Mouse (Mus musculus) fat pad, adult 2 months (tissue): ENCODE results near the gene Cdc73.
"Not testable (repeated sequence)": the region's sequence is repeated elsewhere in the genome, so short reads cannot be mapped to it uniquely, and the experiment has no call there.

ENCODE experiments used
- DNase-seq: peaks from one replicate; pipeline ENCODE4 v3.0.0-alpha.2; 2011; ENCODE audit warnings: low read depth, low spot score; ENCODE audit errors: extremely low read depth

Cdc73 gene

DNA sequence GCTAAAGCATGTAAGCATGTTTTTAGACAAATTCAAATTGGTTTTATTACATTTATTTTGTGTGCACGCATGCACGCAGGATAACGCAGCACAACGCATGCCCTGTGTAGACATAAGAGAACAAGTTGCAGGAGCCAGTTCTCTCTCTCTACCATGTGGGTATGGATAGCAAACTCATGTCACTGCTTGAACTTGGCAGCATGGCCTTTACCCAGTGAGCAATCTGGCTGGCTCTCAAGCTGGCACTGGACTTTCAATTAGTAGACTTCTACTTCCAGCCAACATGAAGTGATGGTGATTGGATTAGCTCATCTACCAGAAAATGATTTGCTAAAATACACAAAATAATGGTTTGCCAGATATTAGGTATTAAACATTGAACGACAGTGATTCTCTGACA, 21.6 kb downstream of the Cdc73 start:
- peak; percentile 67 for DNase-seq

DNA sequence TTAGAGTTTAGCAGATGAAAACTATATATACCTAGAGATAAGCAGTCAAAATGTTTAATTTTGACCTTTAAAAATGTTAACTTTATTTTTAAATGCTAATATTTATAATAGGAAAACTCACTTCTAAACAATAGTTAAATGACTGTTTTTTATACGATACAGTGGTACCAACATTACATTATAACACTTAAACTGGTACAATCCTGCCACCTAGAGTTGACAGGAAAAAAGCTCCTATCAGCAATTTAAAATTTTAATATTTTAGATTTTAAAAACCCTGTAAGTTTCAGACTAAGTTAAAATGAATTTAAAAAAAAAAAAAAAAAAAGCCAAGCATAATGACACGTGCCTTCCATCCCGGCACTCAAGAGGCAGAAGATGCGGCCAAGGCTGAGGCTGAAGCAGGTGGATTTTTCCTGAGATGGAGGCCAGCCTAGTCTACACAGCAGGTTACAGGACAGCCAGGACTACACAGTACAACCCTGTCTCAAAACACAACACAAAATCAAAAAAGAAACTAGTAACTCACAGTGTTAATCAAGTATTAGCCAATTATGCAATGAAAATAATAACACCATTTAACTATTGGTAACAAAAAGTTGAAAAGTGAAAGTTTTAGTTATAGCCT, 26.8 kb downstream of the Cdc73 start:
- DNase-seq = no peak

DNA sequence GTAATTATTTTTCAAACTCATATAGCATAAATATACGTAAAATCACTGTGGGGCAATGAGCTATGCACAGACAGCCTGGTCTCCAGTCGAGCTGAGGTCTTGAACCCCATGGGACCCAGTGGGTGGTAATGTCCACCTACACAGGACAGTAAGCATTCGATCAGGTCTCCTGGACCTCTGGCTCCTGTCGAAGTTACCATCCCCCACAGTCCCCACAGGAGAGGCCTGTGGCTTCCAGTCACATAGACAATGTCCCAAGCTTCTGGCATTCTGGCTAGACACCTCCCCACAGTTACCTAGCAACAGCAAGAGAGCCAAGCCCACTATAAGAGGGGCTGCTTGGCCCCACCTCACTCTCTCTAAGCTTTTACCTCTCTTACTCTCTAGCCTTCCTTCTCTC, 37.9 kb downstream of the Cdc73 start:
- DNase-seq = not testable (repeated sequence)

DNA sequence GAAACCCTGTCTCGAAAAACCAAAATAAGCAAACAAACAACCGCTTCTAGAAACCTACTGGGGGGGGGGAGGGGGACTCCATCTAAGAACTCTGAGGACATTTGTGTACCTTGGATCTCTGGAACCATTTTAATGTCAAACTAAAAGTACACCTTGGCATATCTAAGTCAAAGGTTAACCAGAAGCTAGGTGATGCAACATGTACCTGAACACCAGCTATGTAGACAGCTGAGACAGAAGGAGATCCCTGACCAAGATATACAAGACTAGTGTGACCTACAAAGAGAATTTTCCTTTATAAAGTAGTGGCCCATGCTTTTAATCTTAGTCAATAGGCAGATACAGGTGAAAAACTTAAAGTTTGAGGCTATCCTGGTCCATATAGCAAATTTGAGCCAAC, 39.5 kb downstream of the Cdc73 start:
- no peak for DNase-seq

DNA sequence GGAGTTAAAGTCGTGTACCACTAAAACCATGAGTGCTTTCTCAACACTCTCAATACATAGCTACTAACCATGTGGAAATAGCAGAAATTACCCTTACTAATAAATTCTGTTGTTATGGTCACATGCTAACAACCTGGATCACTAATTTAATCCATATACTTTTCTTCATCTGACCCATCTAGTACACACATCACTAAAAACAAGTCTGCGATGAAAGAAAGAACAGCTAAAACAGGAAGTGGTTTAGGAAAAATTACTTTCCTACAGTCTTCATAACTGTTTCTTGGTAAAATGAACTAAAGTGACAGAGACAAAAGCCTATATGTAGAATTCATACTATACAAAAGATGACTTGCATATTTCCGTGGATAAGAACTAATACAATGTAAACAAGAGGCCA, 49.0 kb downstream of the Cdc73 start:
- no peak for DNase-seq

DNA sequence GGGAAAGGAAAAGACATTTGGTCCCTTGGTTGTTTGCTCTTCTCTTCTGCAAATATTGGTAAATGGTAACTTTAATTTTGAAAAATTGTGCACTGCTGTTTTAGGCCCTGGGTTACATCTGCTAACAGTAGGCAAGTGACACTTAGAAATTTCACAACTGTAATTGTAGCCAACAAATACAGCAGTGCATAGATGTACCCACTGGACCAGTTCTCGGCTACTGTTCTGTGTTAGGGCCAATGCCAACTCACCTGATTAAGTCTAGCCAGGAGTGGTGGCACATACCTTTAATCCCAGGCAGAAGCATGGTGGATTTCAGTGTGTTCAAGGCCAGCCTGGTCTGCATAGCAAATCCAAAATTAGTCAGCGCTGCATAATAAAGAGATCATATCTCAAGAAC, 52.4 kb downstream of the Cdc73 start:
- DNase-seq = peak; percentile 79

DNA sequence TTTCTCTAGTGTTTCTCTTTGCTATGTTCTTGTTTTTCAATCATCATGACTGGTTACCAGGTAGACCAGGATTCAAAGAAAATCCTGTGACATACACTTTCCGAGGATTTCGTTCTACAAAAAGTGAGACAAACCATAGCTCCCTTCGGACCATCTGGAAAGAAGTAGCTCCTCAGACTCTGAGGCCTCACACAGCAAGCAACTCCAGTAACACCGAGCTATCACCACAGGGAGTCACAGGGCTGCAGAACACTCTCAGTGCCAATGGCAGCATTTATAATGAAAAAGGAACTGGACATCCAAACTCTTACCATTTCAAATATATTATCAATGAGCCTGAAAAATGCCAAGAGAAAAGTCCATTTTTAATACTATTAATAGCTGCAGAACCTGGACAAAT, 56.5 kb downstream of the Cdc73 start:
- DNase-seq = no peak

DNA sequence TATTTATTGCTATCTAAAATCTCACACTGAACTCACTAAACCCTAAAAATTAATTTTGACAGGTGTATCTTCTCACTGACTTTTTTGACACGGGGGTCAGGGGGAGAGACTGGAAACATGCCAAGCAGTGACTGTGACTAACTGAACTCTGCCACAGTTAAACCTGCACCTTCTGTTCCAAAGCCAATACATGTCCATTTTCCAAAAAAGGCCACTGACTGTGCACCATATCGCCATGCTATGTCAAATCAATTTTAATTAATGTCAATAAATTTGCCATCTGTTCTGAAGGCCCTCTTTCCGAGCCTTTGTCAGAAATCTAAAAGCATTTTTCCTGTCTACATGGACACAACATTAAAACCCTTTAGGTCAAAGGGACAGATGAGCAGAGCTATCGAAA, 57.3 kb downstream of the Cdc73 start:
- DNase-seq = no peak

DNA sequence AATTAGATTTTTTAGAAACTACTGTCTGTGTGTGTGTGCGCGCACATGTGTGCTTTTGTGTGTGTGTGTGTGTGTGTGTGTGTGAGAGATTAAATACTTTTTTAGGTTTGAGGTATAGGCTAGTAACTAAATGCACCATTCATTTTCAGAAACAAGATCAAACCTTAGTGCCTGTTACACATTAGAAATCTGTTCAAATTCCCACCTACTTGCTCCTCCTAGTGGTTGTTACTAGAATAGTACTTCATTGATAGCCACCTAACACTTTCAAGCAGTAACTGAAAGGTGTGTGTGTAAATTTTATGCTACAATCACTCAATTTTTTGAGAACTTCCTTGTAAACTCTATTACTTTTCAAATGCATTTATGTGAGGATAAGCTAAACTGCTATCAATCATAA, 58.5 kb downstream of the Cdc73 start:
- no peak for DNase-seq

DNA sequence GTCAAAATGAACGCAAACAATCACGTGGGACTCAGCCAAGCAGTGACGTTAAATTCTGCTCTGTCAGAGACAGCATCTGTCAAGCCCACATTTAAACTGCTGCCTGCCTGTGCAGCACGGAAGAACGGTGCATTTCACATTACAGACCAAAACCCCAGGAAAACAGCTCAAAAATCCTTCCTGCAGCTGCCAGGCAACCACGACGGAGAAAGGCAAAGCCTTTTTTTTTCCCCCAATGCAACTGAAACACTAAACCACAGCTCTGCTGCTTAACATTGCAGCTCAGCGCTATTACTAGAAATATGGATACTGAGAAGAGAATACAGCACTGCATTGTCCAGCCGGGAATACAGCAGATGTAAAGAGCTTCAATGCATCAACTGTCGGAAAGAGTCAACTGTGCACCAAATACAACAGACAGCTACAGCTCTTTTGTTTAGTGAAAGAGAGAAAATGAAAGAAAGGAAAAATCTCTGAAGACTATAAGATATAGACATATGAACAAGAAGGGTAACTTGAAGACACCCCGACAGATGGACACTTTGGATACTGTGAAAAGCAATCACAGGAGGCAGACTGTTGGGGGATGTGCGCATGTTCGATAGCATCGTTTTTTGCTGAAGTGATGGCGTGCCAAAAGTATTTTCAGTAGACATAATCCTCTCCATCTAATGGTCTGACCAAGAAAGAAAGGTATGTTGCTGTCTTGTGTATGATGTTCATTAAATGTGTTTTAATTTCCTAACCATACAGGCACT, 61.9 kb downstream of the Cdc73 start, which contains the start of gene B3galt2:
B3galt2 (plus strand) TSS at position 15 of the 758 bp plus-strand sequence.
- DNase-seq = no peak

DNA sequence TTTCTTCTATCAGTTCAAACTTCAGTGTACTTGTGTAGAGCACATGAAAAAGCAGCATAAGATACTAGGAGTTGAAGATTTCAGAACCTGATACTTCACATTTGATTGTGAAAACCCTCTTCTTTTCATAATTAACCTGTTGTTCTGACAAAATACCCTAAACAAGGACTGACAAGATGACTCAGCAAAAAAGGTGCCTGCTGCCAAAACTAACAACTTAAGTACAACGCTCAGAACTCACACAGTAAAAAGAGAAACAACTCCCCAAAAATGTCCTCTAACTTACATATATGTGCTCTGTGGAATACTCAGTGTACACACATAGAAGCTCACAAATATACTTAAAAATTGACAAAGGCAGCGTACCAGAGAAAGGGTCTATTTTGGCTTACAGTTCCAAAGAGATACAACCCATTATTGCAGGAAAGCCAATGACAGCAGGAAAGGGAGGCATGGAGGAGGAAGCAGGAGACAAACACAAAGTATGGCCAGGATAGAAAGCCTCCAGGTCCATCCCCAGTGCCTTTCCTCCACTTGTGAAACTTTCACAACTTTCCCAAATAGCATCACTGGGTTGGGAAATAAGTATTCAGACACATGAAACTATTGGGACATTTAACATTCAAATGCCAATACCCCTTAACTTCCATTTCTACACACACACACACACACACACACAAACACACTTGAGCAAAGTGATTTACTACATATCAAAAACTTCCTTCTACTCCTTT, 69.7 kb downstream of the Cdc73 start:
- peak; percentile 80 for DNase-seq

DNA sequence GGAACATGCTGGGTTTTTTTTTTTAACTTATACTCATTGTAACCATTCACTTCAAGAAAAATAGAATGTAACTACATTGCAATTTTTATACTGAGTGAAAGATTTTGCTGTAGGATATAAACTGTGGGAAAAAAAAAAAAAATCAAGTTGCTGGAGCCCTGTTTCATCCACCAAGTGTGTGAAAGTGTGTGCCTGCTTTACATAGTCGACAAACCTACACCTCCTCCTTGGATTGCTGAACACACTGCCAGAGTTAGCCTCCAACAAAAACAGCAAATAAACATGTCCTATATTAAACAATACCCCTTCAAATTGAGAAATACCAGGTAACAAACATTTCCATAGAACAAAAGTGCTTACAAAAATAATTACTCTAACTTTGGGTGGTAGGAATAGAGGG, 70.3 kb downstream of the Cdc73 start:
- DNase-seq = peak; percentile 65

DNA sequence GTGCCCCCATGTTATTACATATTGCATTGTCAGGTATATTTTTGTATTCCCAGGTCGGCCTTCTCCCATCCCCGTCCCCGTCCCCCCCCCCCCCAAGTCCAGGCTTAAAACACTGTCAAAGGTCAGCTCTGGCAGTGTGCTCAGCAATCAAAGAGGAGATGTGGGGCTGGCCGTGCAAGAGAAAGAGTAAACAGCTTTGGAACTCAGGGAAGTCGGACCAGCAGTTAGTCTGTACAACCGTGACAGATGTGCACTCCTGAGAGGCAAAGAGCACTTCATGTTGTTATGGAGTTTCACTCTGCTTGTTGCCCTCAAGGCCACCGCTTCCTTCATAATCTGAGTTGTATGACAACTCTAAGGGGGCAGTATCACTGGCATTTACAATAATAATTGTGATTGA, 71.4 kb downstream of the Cdc73 start:
- DNase-seq = no peak

DNA sequence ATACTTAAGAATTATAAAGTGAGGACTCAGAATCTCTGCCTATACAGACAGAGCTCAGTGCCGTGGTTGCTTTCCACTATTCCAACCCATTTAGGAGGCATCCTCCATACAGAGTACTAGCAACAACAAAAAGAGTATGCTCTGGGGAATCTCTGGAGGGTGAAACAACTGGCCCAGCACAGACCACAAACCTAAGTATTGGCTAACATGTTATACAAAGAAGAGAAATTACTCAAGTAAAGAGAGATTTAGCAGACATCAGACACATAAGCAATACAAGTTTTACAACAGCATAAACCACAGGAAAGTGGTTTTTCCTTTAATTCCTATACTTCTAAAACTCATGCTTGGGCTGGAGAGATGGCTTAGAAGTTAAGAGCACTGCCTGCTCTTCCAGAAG, 80.1 kb downstream of the Cdc73 start:
- no peak for DNase-seq

DNA sequence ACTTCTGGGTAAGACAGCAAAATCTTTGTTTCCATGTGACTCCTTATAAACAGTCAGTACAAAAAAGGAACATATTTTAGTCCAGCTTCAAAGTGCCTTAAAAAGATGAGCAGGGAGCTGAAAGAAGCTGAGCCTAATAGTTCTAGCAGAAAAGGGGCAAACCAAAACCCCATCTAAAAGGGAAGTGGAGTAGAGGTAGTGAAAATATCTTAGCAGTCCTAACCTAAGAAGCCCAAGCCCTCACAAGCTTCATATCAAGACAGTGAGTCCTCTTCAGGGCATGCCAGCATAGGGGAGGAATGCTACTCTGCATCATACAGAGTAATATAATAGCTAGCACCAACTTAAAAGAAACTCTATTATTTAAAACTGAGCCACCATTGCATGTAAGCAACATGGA, 80.8 kb downstream of the Cdc73 start:
- DNase-seq = no peak

DNA sequence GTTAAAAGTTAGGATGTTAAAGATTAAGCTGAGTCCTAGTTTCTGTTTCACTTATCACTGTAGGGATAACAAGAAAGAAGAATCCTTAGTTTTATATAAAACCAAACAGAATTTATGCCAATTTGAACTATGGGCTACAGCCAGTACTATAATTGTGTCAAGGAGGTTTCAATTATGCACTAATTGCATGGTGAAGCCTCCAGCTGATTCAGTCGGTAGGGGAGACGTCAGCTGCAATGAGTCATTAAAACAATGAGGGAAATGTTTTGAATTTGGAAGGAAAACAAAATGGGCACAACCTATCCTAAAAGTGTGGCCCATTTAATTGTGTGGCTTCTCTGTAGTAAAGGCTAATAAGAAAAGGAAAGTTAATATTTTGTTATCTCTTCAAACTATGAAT, 82.9 kb downstream of the Cdc73 start:
- DNase-seq = no peak

DNA sequence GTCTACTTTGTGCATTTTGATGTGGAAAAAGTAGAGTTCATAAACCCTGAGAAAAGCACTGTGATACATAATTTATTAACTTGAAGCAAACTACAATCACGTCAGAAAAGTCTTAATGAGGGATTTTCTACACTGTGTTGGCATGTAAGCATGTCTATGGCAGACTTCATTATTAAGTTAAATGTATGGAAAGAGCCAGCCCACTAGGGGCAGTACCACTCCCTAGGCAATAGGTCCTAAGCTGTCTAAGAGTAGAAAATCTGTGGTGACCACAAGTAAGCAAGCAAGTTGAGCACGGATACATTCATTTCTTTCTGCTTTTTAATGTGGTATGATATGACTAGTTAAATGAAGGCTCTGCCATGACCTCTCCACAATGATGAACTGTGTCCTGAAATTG, 89.8 kb downstream of the Cdc73 start:
- no peak for DNase-seq

DNA sequence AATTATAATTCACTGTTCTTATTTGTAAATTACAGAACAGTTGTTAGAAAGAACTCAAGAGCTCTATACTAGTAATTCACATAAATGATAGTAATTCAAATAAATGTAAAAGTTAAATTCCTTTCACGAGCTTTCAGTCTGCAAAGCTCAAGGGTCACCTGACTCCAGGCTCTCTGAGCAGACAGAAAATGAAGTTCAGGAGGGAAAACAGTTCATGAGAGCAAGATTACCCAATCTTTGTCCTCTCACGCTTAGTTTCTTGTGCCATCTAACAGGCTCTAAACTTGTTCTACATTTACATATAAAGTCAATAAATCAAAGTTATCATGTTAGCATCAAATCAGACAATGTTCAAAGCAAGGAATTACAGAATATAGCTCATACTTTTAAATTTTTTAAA, 93.8 kb downstream of the Cdc73 start:
- no peak for DNase-seq

DNA sequence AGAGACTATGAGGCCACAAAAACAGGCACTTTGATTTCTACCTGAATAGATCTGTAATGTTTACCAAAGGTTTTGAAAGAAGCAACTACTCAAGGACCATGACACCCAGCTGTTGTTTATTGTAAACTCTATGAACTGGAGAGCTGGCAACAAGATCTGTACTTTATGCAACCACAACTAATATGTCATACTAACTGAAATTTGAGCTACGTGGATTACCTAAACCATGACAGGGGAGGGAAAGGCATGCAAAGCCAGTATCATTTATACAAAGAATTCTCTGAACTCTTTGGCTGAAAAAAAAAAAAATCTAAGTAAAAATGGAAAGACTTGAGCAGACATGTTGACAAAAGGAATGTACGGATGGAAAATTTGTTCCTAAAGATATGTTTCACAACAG, 105.8 kb downstream of the Cdc73 start:
- DNase-seq = no peak

DNA sequence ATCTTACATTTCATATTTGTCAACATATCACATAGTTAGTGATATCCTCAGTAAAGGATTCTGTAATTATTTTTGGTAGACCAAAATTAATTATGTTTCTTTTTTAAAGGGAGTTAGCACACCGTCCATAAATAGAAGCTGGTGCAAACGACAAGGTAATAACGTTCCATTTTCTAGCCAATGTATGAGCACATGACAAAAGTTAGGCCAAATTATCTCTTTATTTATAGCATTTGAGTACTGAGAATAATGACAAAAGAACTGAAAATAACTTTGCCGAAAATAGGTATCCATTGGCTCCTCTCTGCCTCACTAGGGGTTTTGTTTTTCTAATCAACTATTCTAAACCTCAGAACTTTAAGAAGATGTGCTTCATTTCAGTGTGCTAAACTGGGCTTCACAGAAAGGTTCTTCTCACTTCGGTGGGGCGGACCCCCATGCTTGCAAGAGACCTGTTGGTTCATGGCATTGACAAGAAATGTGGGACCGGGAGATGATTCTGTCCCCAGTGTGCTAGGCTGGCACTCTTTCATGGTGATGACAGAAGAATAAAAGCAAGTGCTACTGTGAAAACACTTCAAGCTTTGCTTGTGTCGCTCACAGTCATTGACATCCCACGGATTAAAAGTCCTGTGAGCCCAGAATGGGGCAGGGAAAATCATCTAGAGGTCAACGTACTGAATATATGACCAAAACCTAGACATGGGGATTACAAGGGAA, 125.7 kb downstream of the Cdc73 start:
- no peak for DNase-seq

DNA sequence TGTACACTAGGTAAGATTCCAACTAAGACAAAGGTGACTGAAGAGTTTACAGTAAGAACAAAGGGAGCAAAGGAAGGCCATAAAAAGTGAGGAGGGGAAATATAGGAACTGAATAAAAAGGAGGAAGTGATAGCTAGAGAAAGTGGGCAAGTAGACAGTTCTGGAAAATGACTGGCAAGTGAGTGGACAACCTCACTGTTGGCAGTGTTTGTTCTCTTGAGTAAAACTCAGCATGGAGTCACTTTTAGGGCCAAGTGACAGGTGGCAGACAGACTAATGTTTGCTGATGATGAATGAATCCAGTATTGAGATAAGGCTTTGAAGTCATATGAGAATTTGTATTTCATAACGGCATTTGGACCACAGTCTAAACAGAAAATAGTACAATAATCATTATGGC, 144.5 kb downstream of the Cdc73 start:
- no peak for DNase-seq

DNA sequence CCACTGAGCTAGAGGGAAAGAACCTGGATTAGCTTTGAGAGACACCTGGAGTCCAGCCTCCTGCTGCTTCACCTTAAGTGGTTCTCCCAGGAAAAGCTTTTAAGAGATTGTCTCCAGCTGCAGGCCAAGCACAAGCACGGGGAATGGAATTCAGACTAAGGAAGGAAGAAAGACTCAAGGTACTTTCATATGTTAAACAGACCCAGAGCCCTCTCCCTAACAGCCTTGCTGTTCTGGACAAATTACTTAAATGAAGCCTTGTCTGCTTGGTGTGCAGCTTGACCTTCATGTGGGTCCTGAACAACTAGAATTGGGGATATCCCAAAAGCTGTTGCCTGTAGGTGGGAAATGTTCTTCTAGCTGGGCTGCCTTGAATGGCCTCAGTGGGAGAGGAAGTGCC, 147.2 kb downstream of the Cdc73 start:
- no peak for DNase-seq
